Mouse (Mus musculus): ENCODE results near the gene Aph1a. TPM values are rescaled to one million over a fixed set of nuclear protein-coding genes. Genes with fewer than 3 reads are reported as not detected.

The Aph1a gene
- 131 and 202 TPM in 2 replicates for polyA plus RNA-seq (2012; ENCODE audit: low replicate concordance)

GRCm38 (mm10) chr3:95893606-95894316, at the start of gene Aph1a:
TSS of gene Aph1a (plus strand) at chr3:95893969.

GRCm38 (mm10) chr3:95855502-95856089, 38.2 kb upstream of the Aph1a start, which contains the start of gene Prpf3:
TSS of gene Prpf3 (minus strand) at chr3:95855885.

DNA sequence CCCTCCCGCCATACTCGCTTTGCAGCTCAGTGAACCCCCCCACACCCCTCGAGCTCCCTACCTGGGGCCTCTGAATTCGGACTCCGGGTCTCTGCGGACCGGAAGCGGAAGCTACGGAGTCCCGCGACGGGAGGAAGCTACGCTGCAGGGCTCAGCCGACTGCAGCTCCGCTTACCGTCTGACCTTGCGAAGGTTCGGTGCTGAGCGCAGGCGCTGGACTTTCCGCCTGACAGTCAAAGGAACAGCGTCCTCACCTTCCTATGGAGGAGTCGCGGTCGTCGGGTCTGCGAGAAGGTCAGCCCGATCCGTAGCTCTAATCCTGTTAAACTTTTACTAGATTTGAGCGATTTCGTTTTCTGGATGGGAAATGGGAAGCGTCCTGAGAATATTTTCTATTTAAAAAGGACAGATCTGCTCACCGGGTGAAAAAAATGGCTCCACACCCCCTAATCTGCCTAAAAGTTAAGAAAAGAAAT, 22.3 kb upstream of the Aph1a start, which contains the start of gene Mrps21:
TSS of gene Mrps21 (minus strand) at position 128 of the 476 bp plus-strand sequence.

DNA sequence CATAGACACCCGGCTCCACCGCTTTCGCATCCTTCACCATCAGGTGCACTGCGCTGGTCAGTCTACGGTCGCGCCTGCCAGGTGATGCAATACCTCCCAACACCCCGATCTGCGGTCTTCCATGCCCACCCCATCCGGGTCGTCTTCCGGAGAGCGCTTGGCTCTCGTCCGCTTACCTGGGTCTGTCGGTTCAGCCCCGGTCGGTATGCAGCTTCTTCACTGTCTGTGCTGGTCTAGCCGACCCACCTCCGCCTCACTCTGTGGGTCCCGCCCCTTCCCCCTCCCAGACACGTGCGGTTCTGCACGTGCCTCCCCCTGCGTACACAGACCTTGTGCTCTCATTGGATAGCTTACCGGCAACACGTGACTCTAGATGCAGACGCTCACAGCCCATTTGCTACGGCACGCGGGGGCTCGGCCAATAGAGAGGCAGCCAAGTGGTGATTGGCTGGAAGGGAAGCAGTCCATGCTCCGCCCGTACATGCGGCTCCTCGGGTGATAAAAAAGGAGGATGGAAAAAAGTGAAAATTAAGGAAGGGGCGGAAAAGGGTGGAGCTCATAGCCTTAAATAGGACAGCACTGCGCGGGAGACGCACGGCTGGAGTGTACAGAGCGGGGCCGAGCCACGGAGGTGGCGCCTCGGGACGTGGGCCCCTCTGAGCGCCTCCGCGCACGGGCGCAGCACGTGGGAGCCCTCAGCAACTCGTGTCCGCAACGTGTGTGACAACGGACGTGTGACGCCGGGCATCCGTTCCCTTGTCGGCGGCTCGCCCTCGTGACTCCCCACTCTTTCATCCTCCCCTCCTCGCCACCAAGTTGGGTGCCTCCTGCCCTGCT, 11.6 kb upstream of the Aph1a start, which contains the start of gene Ciart:
TSS of gene Ciart (minus strand) at position 273 of the 837 bp plus-strand sequence.

DNA sequence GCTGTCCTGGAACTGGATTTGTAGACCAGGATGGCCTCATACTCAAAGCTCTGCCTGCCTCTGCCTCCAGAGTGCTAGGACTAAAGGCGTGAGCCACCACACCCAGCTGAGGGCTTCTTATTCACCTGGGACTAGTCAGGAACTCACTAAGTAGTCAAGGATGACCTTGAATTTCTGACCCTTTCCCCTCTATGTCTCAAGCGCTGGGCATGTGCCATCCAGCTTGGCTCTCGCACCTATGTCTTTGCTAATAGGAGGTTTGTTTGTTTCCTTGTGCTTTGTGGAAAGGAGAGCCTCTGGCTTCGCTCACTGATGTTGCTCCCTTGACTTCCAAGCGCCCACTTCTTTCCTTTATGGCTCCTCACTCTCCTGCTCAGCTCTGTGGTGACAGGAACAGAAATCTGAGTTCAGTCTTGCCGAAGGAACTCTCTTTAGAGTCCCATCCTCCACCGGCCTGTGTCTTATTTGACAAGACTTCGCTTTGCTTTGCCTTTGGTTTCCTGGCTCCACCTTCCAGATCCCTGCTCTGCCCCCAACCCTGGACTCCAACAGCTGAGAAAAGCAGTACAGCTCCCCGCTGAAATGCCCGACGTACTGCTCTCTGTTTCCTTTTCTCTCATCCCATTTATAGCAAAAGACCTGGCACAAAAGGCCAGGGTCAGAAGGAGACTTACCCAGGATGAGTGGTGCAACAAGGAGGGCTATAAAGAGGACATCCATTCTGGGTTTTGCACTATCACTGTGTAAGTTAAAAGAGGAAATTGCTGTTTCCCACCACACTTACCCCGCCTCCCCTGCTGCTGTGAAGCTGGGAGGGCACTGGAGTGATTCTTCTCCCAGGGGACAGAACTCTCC, 2.3 kb upstream of the Aph1a start, which contains the start of gene BC028528:
TSS of gene BC028528 (minus strand) at position 795 of the 855 bp plus-strand sequence.

DNA sequence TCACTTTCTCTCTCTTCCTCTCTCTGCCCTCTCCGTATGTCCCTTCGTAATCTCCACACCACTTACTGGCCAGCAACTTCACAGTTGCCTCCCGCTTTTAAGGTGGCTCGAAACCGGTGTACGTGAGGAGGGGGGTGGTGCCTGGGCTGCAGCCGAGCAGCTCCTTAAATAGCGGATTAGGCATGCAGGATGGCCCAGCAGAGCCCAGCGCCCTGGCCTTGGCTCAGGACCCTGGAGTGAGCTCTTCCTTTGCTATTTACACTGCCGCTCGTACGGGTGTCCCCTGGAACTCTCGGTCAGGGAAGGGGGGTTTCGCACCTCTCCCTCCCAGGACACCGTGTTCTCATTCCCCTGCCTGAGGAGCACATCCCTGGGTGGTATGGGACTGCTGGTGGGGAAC, 10.8 kb downstream of the Aph1a start, which contains the start of gene Car14:
TSS of gene Car14 (minus strand) at position 124 of the 400 bp plus-strand sequence.

GRCm38 (mm10) chr3:95928658-95929503, 35.1 kb downstream of the Aph1a start, which contains the start of gene Anp32e:
TSS of gene Anp32e (plus strand) at chr3:95929246.

Other genes with a start within 250 kb of the Aph1a start
- gene Mcl1, start 235.2 kb upstream of the Aph1a start, polyA plus RNA-seq (2012; ENCODE audit: low replicate concordance): 463 and 1,409 TPM in 2 replicates
- gene Adamtsl4, start 206.1 kb upstream of the Aph1a start, polyA plus RNA-seq (2012; ENCODE audit: low replicate concordance): 5.4 and 10.2 TPM in 2 replicates
- 26.6 and 28.3 TPM in 2 replicates for gene Ecm1, start 154.4 kb upstream of the Aph1a start, polyA plus RNA-seq (2012; ENCODE audit: low replicate concordance)
- 5.9 and 30.1 TPM in 2 replicates for gene Tars2, start 133.8 kb upstream of the Aph1a start, polyA plus RNA-seq (2012; ENCODE audit: low replicate concordance)
- 12.1 and 12.8 TPM in 2 replicates for gene Rprd2, start 75.1 kb upstream of the Aph1a start, polyA plus RNA-seq (2012; ENCODE audit: low replicate concordance)
- 5.2 and 7.3 TPM in 2 replicates for gene Prpf3, start 38.1 kb upstream of the Aph1a start, polyA plus RNA-seq (2012; ENCODE audit: low replicate concordance)
- 12.2 and 207 TPM in 2 replicates for gene Mrps21, start 22.4 kb upstream of the Aph1a start, polyA plus RNA-seq (2012; ENCODE audit: low replicate concordance)
- 3.7 and 4.7 TPM in 2 replicates for gene Ciart, start 11.7 kb upstream of the Aph1a start, polyA plus RNA-seq (2012; ENCODE audit: low replicate concordance)
- 4.3 and 9.3 TPM in 2 replicates for gene BC028528, start 2.0 kb upstream of the Aph1a start, polyA plus RNA-seq (2012; ENCODE audit: low replicate concordance)
- not detected in 2 replicates for gene Car14, start 10.7 kb downstream of the Aph1a start, polyA plus RNA-seq (2012; ENCODE audit: low replicate concordance)
- gene Anp32e, start 35.3 kb downstream of the Aph1a start, polyA plus RNA-seq (2012; ENCODE audit: low replicate concordance): 31.7 and 176 TPM in 2 replicates
- gene Plekho1, start 102.0 kb downstream of the Aph1a start, polyA plus RNA-seq (2012; ENCODE audit: low replicate concordance): 477 and 734 TPM in 2 replicates
- 3.7 and 6.5 TPM in 2 replicates for gene Vps45, start 164.5 kb downstream of the Aph1a start, polyA plus RNA-seq (2012; ENCODE audit: low replicate concordance)
- gene Otud7b, start 210.6 kb downstream of the Aph1a start, polyA plus RNA-seq (2012; ENCODE audit: low replicate concordance): 11.8 and 12.2 TPM in 2 replicates

All from hematopoietic multipotent progenitor cell, adult 10-12 weeks (in vitro differentiated cells).